Mouse (Mus musculus): ENCODE measurements around the gene D630045J12Rik.

Gene D630045J12Rik

GRCm38 (mm10) chr6:38253736-38254641, at the start of gene D630045J12Rik:
TSS of gene D630045J12Rik (minus strand) at chr6:38254009.
- peak; percentile 60 for ATAC-seq (ENCODE audit: low TSS enrichment)

GRCm38 (mm10) chr6:38298761-38299401, 45.1 kb upstream of the D630045J12Rik start, which contains the start of gene Zc3hav1l:
TSS of gene Zc3hav1l (minus strand) at chr6:38299259.
- ATAC-seq (ENCODE audit: low TSS enrichment), result peak; percentile 97

- ATAC-seq (ENCODE audit: low TSS enrichment), result peak; percentile 36; the same call in 1 of the 2 replicates
Observed at GRCm38 (mm10) chr6:38298246-38298635, 44.4 kb upstream of the D630045J12Rik start.

- no peak for ATAC-seq (ENCODE audit: low TSS enrichment)
Observed at GRCm38 (mm10) chr6:38297580-38298245, 43.9 kb upstream of the D630045J12Rik start.

GRCm38 (mm10) chr6:38293708-38294107, 39.9 kb upstream of the D630045J12Rik start:
- ATAC-seq (ENCODE audit: low TSS enrichment), result no peak

GRCm38 (mm10) chr6:38292871-38293646, 39.2 kb upstream of the D630045J12Rik start:
- no peak for ATAC-seq (ENCODE audit: low TSS enrichment)

- ATAC-seq (ENCODE audit: low TSS enrichment), result no peak
Observed at GRCm38 (mm10) chr6:38284422-38284821, 30.6 kb upstream of the D630045J12Rik start.

- no peak for ATAC-seq (ENCODE audit: low TSS enrichment)
Observed at GRCm38 (mm10) chr6:38264466-38264865, 10.7 kb upstream of the D630045J12Rik start.

- ATAC-seq (ENCODE audit: low TSS enrichment), result peak; percentile 95
Observed at GRCm38 (mm10) chr6:38263393-38264159, 9.8 kb upstream of the D630045J12Rik start.

DNA sequence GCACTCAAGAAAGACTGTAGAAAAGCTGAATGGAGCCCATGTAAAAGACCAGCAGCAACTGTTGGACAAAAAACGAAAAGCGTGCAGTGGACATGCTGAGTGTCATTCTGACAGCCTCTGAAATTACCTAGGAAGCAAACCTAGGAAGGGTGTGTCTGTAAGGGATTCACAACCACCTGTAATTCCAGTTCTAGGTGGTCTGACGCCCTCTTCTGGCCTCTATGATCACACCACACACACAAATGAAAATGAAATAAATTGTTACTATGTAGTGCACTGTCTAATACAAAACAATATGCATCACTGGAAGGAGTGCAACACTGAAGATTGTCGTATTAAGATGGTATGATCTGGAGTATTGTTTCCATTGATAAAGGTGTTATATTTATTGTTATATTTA, 8.1 kb upstream of the D630045J12Rik start:
- no peak for ATAC-seq (ENCODE audit: low TSS enrichment)

GRCm38 (mm10) chr6:38257506-38257905, 3.7 kb upstream of the D630045J12Rik start:
- ATAC-seq (ENCODE audit: low TSS enrichment), result no peak

- ATAC-seq (ENCODE audit: low TSS enrichment), result no peak
Observed at GRCm38 (mm10) chr6:38256793-38257192, 3.0 kb upstream of the D630045J12Rik start.

- no peak for ATAC-seq (ENCODE audit: low TSS enrichment)
Observed at GRCm38 (mm10) chr6:38255794-38256193, 2.0 kb upstream of the D630045J12Rik start.

- no peak for ATAC-seq (ENCODE audit: low TSS enrichment)
Observed at GRCm38 (mm10) chr6:38252766-38253735, 758 bp downstream of the D630045J12Rik start.

- no peak for ATAC-seq (ENCODE audit: low TSS enrichment)
Observed at GRCm38 (mm10) chr6:38252139-38252538, 1.7 kb downstream of the D630045J12Rik start.

GRCm38 (mm10) chr6:38251464-38251863, 2.3 kb downstream of the D630045J12Rik start:
- no peak for ATAC-seq (ENCODE audit: low TSS enrichment)

DNA sequence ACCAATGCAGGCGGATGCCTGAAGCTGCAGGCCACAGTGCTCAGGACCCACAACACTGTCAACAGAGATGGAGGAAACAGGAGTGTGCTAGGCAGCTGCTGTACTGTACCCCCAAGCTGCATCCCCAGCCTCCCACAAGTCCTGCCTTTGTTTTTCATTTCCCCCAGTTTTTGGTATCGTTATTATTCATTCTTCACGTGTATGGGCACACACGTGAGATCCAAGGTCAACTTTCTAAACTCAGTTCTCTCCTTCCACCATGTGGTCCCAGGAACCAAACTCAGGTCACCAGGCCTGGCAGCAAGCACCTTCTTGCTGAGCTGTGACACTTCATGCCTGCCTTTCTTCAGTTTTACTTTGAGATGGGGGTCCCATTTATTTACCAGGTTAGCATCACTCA, 6.4 kb downstream of the D630045J12Rik start:
- no peak for ATAC-seq (ENCODE audit: low TSS enrichment)

DNA sequence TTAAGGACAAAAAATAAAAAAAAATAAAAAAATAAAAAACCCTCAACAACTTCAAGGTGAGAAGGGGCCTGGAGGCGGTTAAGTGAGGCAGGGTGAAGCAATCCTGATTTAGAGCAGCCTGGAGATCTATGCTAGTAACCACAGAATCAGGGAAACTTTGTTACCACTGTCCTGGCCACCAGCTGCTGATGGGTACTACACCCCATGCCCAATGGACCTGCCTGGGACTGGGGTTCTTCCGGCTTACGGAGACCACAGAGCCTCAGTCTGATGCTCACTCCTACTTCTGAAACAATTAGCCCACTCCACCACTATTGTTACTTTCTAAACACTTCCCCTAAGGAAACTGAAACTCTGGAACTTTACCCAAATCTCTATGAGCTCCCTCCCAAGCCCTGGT, 9.0 kb downstream of the D630045J12Rik start:
- ATAC-seq (ENCODE audit: low TSS enrichment), result no peak

- no peak for ATAC-seq (ENCODE audit: low TSS enrichment)
Observed at GRCm38 (mm10) chr6:38244167-38244566, 9.6 kb downstream of the D630045J12Rik start.

- ATAC-seq (ENCODE audit: low TSS enrichment), result no peak
Observed at GRCm38 (mm10) chr6:38242833-38243232, 11.0 kb downstream of the D630045J12Rik start.
